In genomic region chr9:104306734-104307133, GRCm38 (mm10) we compare ENCODE assay signal across 9 mouse cellular contexts. TPM values are rescaled to one million over a fixed set of nuclear protein-coding genes. Genes with fewer than 3 reads are reported as not detected.
DNase-seq lines count a peak whose midpoint lies in the region; TF ChIP-seq lines count a peak whose summit lies in the region.
"Had no signal": no experiment of that assay in that cellular context is flagged by ENCODE, and none has a peak within 500 bp of the region (broad histone marks: within the 10 kb centered on the region; RNA-seq: fewer than 3 reads in every experiment).

No protein-coding gene starts in this region.

- H3K4me3 ChIP-seq in lung, adult 2 months (replicated peaks; ENCODE audit: extremely low read depth, low read depth, low read length): no peak overlapping the region
- H3K4me3 ChIP-seq: limb, embryonic 12.5 days had no signal

- no peaks in the 10 kb centered on the region for H3K4me1 ChIP-seq in lung, adult 2 months (ENCODE audit: control insufficient read depth, insufficient read depth, low read length)
- H3K4me1 ChIP-seq: limb, embryonic 12.5 days had no signal

- no peak for TF ChIP-seq POLR2A in lung, adult 2 months (IDR thresholded peaks at IDR 0.05; ENCODE audit: borderline replicate concordance, extremely low read depth, low read depth, low read length)

- DNase-seq in 416B (ENCODE audit: low read depth) (peak; percentile 72), ES-CJ7 (ENCODE audit: low read depth, low spot score) (peak; percentile 76)
- DNase-seq in c-Kit-positive CD71-positive TER-119-positive erythroid progenitor cells, embryonic 14.5 days (ENCODE audit: low spot score): peak; percentile 65
- DNase-seq in frontal cortex, postnatal 14 days (ENCODE audit: low spot score in 2 of 2): peak; percentile 35 to 75
- peak; percentile 86 for DNase-seq in kidney, postnatal 4 days
- DNase-seq in lung, adult 2 months: peak; percentile 51
- DNase-seq in right cerebral cortex, postnatal 36 days (ENCODE audit: low spot score in 2 of 2): peak; percentile 44 to 67
- peak; percentile 23 to 72 for DNase-seq in urinary bladder, postnatal 4 days (ENCODE audit: low spot score in 2 of 2)

- WGBS in lung, adult 2 months: 10% methylated on average over 6 of the region's 6 CpGs

- TF ChIP-seq CTCF in lung, adult 2 months (IDR thresholded peaks at IDR 0.05; ENCODE audit: insufficient read depth, low read length): peak; percentile 80

RNA-seq across cellular contexts. Expression of gene Acpp, which starts 30.8 kb away (rescaled TPM):
- 2.5 and 4.4 TPM in 2 replicates for polyA plus RNA-seq in lung, adult 2 months (2012; rRNA removed)

RNA-seq across cellular contexts. Expression of gene Dnajc13, which starts 44.0 kb away (rescaled TPM):
- 19.4 and 21.3 TPM in 2 replicates for polyA plus RNA-seq in lung, adult 2 months (2012; rRNA removed)
